Mouse (Mus musculus): ENCODE measurements around the gene Scn2b.

Gene Scn2b

DNA sequence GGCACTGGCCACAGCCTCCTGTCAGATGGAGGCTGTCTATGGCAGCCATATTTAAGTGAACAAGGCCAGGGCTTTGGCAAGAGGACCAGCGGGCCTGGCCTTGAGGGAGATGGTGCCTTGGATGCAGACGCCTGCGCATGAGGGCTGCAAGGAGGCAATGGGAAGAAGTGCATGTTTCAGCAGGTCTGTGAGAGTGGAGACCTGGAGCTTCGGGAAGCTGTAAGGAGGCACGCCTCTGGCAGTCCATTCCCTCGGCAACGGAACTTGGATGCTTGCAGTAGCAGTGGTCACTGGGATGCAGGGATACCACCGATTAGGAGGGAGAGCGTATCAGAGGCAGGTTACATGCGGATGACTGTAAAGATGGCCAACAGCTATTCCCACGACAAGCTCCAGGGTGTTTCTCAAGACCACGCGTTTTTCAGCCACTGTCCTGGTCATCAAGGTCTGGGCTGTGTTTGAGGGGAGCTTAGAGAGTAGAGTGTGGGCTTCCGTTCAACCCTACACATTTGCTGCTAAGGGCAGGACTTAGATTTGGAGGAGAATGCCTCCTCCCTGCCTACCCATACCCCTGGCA is 2.5 kb downstream of the Scn2b start:
- DNase-seq (ENCODE audit: low spot score): no peak

DNA sequence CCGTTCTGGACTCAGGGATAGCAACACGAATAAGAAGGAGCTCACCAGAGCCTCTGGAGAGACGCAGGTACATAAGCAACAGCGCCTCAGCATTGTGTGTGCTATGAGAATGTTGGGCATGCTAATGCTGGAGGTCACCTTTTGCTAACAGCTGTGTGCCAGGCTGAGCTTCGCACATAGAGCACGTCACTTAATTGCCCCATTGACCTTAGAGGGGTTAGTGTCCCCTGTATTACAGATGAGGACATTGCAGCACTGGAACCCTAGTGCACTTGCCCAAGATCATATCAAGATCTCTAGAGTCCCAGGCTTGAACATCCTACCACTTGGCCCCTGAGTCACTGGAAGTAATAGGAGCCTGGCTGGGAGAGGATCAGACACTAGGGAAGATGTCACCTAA is 3.0 kb downstream of the Scn2b start:
- no peak for DNase-seq (ENCODE audit: low spot score)

DNA sequence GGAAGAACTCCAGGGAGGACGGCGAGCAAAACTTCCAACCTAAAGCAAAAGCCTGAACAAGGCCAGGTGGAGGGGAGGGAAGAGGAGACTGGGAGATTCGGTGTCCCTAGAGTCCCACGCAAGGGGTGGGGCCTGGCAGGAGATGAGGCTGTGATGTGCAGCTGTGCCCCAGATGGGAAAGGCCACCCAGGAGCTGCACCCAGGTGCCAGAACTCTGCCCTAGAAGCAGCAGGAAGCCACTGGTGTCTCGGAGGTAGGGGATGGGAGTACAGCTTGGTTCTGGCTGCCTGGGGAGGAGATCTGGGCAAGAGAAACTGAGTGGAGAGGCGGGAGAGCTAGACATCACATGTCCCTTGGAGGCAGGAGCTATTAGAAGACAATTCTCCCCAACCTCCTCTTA is 3.4 kb downstream of the Scn2b start:
- no peak for DNase-seq (ENCODE audit: low spot score)

DNA sequence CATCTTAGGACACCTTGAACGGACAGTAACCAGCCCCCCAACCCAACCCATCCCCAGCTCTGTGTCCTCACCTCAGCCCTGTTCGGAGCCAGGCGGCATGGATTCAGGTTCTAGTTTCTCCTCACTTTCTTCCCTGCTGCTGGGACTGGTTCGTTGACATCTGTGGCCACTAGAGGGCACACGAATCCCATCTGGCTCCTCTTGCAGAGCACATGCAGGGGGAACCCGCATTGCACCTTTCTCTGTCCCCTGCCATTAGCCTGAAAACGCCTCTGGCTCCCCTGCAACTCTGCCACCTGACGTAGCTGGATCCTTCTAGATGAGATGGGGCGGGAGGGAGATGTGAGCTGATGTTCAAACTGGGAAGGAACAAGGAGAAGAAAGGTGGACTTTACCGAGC is 4.2 kb downstream of the Scn2b start:
- DNase-seq (ENCODE audit: low spot score): peak; percentile 55

DNA sequence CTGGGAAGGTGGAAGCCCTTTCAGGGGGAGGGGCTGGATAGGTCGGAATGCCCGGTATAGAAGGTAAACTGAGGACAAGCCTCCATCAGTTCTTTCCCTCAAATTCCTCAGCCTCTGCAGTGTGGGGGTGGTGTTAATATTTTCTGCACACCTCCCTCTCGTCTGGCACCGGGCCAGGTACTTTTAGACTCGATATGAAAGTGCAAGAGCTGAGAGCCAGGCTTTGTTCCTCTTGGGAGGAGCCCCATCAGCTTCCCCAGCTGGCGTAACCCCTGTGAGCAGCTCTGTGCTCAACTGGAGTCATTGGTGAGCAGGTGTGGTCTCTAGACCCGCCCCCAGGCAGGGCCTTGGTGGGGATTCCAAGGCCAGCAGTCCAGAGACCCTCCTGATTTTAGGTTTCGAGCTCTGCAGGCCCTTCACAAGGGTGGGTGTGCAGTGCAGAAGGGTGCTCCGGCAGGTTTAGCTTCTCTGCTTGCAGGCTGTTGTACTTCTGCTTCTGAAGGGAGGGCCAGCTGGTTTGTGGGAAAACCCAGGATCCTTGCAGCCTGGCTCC is 4.7 kb downstream of the Scn2b start:
- no peak for DNase-seq (ENCODE audit: low spot score)

DNA sequence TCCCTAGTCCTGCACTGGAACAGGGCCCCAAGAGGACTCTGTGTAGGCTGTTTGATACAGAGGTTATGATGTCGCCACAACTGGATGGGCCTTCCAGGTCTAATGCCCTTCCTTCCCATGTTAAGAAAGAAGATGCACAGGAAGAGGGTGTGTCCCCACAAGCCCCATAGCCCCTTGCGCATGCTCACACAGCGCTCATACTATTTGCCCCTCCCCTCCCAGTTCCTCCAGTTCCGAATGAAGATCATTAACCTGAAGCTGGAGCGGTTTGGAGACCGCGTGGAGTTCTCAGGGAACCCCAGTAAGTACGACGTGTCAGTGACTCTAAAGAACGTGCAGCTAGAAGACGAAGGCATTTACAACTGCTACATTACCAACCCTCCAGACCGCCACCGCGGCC is 7.6 kb downstream of the Scn2b start:
- no peak for DNase-seq (ENCODE audit: low spot score)

DNA sequence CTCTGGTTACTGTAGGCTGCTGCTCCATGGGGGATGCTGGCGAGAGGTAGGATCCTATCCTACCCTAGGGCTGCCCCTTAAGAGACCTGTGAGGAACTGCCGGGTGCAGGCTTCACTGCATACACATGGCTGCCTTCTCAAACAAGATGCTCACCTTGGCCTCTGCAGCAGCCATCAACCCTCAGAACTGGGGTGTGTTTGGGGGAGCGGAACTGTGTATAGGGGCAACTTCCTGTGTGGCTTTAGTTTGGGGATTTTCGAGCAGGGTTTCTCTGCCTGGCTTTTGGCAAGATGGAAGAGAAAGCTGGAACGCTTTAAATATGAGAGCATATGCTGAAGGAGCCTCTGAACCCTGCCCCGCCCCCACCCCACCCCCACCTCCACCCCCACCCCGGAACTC is 9.4 kb downstream of the Scn2b start:
- no peak for DNase-seq (ENCODE audit: low spot score)

DNA sequence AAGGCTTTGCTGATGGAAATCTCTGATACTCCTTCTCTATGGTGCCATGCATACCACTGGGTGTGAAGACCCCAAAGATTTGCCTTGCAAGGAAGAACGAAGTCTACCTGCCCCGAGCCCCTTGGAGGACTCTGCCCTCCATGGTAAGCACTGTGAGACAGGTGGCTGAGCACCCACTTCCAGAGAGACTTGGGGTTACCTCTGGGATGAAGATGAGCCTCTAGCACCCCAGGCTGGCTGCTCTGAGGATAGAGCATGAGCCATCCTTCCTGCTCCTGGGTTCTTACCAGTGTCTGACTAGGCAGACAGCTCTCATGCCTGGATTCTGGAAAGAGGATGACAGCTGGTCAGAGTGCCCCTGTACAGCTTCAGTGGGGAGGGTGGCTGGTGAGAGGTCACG is 12.5 kb downstream of the Scn2b start:
- DNase-seq (ENCODE audit: low spot score): no peak

DNA sequence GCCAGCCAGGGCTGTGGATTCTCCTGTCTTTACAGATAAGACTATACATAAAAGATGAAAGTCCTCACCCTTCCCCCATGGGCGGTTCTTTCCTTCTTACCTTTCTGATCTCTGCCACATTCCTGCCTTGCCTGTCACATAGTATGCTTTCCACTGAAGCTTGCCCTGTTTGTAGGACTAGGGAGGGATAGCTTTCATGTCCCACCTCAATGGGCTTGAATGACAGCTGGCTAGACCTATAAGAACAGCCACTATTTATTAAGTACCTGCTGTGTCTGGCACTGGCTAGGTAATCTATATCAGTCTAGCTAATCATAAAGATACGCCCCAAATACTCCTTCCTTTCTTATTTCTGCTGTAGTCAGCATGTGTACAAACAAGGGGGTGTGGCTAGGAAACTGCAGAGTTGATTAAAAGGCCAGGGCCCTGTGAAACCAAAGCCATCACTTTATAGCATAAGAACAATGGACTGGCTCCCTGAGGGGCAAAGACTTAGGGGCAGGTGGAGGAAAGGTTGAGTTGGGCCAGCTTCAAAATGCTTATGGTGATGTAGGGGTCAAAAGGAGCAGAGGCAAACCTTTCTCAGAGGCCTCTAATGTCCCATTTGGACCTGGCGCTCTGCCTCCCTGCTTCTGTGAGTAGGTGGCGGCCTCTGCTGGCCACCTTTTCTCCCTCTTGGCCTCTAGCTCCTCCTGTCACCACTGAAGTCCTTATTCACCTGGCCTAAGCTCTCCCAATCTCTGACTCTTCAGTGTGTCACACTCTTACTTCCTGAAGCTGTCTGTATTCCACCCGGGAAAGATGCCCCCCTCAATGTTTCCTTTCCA is 16.1 kb downstream of the Scn2b start:
- no peak for DNase-seq (ENCODE audit: low spot score)

DNA sequence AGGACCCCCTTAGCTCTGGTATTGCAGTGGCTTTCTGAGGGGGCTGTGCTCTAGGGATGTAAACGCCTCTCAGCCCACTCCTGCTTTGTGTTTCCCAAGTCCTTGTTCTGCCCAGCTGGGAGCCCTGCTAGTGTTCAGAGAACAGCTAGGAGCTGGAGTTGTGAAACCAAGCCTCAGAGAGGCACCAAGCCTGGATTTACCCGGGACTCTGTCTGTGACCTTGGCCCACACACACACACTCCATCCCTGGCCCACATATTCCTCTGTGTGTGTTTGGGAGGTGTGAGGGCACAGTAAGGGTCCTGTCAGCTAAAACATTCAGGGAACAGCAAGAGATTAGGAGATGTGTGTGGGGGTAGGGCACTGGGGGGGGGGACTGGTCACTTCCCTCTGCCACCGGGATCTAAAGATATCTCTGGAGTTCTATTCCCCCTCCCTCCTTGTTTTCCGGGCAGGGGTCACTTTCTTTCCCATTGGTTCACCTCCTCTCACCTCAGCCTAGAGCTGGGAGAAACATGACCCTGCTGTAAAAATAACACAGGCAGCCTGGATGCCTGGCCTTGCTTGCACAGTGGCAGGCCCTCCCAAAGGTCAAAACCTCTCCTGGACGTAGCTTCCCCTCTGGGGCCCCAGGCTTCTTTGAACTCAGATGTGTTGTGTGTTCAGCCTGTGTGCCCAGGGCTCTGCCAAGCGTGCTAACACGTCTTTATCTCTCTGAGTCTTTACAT is 19.0 kb downstream of the Scn2b start:
- DNase-seq (ENCODE audit: low spot score): no peak

DNA sequence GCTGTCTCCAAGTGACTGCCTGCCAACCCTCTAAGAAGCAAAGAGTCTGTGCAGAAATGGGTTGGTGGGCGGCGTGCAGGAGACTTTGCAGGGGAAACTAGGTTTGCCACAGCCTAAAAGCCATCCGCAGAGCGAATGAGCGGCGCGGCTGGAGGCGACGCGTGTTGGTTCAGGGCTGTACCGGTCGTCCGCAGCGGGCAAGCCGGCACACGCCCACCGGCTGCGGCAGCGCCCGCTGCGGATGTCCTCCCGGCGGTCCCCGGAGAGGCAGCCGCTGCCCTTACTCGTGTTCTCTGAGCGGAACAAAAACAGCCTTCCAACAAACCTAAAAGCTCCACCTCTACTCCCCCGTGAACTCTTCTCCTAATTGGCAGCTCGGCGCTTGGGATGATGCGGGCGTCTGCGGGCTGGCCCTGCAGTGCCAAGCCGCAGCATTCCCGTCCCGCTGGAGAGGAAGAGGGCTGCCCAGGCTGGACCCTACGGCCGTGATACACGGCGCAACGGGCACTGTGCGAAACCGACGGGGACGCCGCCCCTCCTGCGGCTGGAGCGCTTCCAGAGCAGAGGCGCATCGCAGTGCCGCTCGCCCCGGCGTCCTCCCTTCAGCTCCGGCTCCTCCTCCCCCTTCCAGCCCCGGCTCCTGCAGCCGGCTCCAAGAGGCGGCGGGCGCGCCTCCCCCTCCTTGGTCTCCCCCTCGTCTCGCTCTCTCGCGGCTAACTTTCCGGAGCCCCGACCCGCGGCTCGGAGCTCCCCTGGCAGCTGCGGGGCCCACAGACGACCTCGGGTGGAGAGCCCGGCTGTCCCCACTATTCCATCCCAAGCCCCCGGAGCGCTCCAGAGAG is 20.8 kb downstream of the Scn2b start, which contains the start of gene Scn4b:
Scn4b (plus strand) TSS at position 205 of the 842 bp plus-strand sequence.
- no peak for DNase-seq (ENCODE audit: low spot score)

DNA sequence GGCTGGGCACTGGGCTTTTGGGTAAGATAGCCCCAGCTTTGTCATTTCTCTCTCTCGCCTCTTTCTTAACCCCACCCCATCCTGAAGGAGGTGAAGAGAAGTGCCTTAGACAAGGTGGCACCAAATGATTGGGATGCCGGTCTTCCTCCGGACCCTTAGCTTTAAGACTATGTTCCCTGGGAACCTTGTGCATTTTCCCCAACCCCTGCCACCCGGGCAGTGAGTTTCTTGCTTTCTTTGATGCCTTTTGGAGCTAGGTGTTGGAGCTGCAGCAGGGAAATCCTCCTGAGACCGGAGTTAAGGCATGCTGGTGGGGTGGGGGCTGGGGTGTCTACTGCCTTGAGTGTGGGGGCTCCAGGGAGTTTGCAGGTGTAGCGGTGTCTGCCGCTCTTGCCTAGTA is 21.5 kb downstream of the Scn2b start:
- no peak for DNase-seq (ENCODE audit: low spot score)

DNA sequence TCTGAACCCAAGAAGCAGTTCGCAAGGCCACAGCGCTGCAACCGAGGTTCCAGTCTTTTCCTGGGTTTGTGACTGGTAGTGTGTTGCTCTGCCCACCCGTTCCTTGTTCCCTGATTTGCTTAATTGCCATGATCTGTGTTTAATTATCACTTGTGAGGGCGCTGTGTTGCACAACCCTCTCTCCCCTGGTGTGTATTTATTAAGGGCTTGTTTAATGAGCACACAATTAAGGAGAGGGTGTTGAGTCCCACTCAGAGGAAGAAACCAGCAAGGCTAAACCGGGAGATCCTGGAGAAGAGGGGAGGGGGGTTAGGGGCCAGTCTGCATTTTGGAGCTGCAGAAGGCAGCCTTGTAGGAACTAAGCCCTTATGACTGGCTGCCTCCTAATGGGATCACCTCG is 23.4 kb downstream of the Scn2b start:
- no peak for DNase-seq (ENCODE audit: low spot score)

DNA sequence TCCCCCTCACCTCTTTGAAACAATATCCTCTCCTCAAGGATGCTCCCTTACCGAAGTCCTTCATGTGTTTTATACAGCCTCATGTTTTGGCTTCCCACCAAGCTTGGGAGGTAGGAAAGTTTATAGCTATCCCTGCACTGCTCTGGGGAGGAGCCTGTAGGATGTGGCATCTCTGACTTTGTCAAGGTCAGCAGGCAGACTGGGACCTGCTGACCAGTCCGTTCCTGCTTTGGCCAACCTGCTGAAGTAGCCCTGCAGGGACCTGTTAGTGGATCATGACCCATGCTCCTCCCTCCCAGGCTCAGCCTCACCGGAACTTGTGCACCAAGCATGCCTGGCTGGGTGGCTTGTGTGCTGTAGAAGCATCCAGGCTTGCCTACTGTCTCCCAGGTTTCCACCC is 25.1 kb downstream of the Scn2b start:
- DNase-seq (ENCODE audit: low spot score): no peak

DNA sequence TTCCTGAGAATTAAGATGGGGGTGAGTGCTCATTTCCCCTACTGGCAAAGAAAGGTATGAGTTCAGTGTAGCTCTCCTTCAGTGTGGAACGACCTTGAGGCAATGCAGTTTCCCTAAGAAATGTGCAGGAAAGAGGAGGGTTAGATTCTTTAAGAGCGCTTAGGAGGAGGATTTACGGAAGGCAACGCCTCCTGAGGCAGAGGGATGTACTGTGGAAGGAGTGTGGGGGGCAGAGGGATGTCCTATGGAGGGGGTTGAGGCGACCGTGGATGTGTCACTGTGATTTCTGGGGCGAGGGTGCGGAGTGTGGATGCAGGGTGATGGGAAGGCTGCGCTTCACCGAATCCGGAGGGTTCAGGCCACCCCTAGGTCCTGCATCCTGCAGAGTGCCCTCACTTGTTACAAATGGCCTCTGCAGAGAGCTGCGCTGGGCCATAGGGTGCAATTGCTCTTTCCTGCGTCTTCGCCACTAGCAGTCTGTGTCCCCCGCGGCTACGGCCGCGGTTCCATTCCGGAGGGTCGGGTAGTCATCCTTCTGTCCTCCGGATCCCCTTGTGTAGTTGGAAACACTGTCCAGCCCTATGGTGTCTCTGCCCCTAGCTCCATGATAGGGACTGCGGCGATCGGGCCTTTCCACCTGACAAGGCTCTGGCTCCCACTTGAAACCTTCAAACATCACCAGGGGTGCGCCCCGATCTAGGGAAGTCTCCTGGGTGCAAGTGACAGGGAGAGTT is 28.1 kb downstream of the Scn2b start:
- no peak for DNase-seq (ENCODE audit: low spot score)

DNA sequence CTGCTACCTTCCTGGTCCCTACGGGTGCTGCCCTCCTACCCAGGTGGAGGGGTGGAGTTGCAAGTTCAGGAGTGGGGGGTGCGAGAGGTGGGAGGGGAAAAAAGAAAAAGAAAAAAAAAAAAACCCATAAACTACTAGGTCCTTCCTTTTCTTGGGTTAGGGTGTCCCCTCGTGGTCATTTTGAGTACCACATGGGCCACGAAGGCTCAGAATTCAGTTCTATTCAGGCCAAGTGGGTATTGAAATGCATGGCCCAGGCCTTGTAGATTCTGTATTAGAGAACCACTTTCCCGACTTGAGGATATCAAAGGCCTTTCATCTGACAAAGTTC is 28.6 kb downstream of the Scn2b start:
- peak; percentile 60 for DNase-seq (ENCODE audit: low spot score)

DNA sequence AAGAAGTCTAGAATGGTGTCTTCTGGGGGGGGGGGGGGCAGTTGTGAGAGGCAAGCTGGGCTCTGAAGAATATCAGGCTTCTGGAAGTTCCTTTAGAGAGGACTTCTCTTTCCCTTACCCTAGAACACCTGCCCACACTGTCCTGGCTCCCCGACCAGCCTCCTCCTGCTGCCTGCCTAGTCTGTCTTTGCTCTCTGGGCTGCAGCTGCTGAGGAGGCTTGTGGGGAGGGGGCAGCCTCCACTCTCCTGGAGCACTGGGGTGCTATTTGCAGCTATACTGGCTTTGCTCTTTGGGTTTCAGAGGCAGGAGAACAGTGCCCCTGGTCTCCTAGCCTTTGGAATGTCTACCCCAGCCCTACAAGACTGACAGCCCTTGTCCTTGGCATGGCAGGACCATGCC is 33.4 kb downstream of the Scn2b start:
- no peak for DNase-seq (ENCODE audit: low spot score)

DNA sequence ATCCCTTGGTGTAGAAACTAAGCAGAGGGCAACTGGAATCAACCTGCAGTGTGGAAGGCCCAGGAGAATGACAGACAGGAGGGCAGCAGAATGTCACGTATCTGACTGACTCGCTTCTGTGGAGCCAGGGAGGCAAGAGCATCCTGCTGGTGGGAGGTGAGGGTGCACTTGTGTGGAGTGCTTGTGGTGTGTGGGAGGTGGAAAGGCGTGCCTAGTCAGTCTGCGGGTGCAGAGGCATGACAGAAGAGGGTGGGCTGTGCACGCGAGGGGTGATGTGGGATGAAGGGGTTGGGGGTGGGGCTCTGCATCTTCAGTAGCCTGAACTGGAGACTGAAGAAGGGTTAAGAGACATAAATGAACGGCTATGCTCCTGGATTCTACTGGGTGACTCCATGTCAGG is 35.8 kb downstream of the Scn2b start:
- no peak for DNase-seq (ENCODE audit: low spot score)

DNA sequence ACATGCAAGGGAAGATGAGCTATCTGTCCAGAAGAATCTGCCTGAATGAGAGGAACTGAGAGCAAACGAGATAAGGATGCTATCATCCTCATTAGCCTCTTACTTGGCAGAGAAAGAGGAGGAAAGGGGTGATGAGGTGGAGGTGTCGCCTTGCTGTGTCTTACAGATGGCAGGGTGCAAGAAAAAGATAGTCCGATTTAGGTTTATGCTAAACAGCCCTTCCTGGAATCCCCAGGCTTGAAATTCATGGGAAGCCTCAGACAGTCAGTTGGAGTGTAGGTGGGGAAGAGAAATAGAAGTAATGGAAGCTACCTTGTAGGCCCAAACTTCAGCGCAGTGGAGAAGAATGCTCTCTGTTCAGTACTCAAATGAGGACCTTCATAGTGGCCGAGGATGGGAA is 50.3 kb downstream of the Scn2b start:
- no peak for DNase-seq (ENCODE audit: low spot score)

DNA sequence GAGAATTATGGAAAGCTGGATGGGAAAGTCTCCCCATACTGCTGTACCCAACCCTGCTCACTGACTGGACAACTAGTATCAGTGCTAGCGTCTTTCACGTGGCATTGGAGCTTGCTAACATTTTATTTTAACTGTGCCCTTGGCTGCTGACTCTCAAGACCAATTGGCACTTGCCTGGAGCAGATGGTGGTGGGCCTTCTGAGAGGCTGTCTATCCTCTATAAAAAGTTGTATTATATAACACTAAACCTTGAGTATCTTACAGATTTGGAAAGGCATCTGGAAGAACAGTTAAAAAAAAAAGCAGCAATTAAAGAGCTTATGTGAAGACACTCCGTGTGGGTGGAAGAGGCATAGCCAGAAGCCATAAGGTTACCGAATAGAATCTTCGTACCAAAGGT is 52.6 kb downstream of the Scn2b start:
- no peak for DNase-seq (ENCODE audit: low spot score)

DNA sequence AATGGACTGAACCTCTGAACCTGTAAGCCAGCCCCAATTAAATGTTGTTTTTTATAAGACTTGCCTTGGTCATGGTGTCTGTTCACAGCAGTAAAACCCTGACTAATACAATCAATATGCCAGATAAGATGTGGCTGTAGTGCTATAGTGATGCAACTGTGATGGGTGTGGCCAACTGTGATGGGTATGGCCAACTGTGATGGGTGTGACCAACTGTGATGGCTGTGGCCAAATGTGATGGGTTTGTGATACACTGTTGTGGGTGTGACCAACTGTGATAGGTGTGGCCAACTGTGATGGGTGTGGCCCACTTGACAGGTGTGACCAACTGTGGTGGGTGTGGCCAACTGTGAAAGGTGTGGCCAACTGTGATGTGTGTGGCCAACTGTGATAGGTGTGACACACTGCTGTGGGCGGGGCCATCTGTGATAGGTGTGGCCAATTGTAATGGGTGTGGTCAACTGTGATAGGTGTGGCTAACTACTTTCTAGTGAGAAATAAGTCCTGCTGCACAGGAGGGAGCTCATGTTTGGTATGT is 53.6 kb downstream of the Scn2b start:
- no peak for DNase-seq (ENCODE audit: low spot score)

Data from ovary, postnatal 10 days (tissue).